Mouse (Mus musculus) testis, adult 2 months (tissue): ENCODE data around the gene Cpsf6.

Experiments
- CTCF ChIP-seq: fragments of 200-500 bp; IDR thresholded peaks from 2 replicates; pipeline ENCODE4 v1.5.1; 2012; ENCODE audit warnings: low read depth, mild to moderate bottlenecking, inconsistent platforms, low read length, moderate library complexity; ENCODE audit not compliant: control insufficient read depth, insufficient read depth, insufficient replicate concordance
- POLR2A ChIP-seq: fragments of 200-500 bp; IDR thresholded peaks from 2 replicates; pipeline ENCODE4 v1.6.1; 2012; ENCODE audit warnings: low read depth, mild to moderate bottlenecking, inconsistent platforms, low read length, moderate library complexity; ENCODE audit not compliant: control insufficient read depth

DNA sequence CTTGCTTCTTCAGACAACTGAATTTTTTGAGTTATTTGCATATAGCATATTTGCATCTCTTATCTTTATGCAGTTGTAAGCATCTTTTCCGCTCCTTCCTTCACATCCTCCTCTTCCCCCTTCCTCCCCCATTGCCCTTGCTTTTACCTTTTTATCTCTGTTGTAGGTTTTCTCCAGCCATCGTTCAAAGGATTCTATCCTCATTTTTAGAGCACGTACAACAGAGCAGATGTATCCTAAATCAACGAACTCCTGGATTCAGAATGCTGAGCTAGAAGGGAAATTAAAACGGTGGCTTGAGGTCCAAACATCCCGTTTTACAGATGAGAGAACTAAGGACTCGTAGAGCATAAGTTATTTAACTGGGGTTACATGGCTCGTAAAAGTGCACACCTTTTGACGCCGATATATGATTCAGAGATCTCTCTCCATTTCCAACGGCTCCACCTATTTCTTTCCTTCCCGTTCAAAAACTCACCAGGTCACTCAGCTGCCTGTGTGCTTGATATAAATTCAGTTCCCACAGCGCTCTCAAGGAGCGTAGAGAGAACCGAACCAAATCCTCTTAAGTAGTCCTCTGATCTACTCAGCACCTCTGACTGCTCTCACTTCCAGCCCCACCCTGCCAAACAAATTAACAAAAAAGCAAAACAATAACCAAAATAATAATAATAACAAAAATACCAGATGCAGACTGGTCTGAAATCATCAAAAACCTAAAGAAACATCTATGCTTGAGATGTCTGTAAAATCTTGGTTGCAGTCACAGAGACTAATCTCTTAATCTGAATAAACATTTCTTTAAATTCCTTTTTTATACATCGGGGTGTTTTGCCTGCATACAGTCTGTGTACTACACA, 2.2 kb downstream of the Cpsf6 start:
- TF ChIP-seq POLR2A = no peak
- no peak for TF ChIP-seq CTCF
